Mouse (Mus musculus) lung, postnatal 0 days (tissue): ENCODE measurements at regions not wholly inside any gene's neighbourhood (a gene's known extent, or its start where the extent isn't known, plus 50 kb on each side); places are given as distances from the start of the nearest gene placed in this dataset.

ENCODE experiments used
- CTCF ChIP-seq: IDR thresholded peaks from 2 replicates; pipeline ENCODE4 v1.5.1; 2016; ENCODE audit warnings: antibody characterized with exemption, mild to moderate bottlenecking
- EP300 ChIP-seq: IDR thresholded peaks from 2 replicates; pipeline ENCODE4 v1.6.1; 2016; ENCODE audit warnings: antibody characterized with exemption, mild to moderate bottlenecking, control low read depth

GRCm38 (mm10) chr16:70239432-70239941, 74.3 kb upstream of the Gbe1 start:
- no peak for TF ChIP-seq EP300
- no peak for TF ChIP-seq CTCF
